ENCODE assay signal across 8 mouse cellular contexts in the genomic region with DNA sequence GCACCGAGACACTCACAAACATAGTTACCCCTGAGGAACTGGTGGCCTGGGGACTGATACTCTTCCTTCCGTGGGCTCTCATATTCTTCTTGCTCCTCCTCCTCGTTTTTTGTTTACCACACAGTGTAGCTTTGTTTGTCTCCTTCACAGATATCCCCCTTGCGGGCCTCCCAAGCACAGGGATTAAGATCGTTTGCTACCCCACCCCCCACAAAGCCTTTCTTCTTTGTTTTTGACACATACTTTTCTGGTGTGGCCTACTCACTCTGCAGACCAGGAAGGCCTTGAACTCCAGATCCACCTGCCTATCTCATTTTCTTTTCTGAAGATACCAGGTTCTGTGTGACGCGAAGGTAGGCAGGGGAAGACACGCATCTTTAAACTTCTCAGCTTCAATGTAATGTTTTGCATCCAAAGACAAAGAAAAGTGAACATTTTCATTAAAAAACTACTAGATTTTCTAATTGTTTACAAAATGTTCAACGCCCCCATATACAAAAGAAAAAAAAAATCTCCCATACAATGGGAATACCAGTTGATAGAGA. TPM values are rescaled to one million over a fixed set of nuclear protein-coding genes. Genes with fewer than 3 reads are reported as not detected.
A peak's percentile ranks its signal among the peaks of the same experiment; 100 is the strongest.
DNase-seq lines count a peak whose midpoint lies in the region; ATAC-seq lines count a peak whose summit lies in the region.

No protein-coding gene starts in this region.

- peak overlapping the region; percentile 91 for H3K4me2 ChIP-seq in kidney, embryonic 16.5 days (replicated peaks; ENCODE audit: low read depth, low read length)
- H3K4me2 ChIP-seq in hindbrain, embryonic 15.5 days, result peak overlapping the region; percentile 82
- H3K4me2 ChIP-seq in midbrain, embryonic 14.5 days (ENCODE audit: low read length), result peak overlapping the region; percentile 86

- no peaks in the 10 kb centered on the region for H3K9me3 ChIP-seq in kidney, embryonic 16.5 days (ENCODE audit: low read length)
- H3K9me3 ChIP-seq in hindbrain, embryonic 15.5 days, result no peaks in the 10 kb centered on the region
- H3K9me3 ChIP-seq in midbrain, embryonic 14.5 days (ENCODE audit: control insufficient read depth, low read length), result no peaks in the 10 kb centered on the region

- peak overlapping the region; percentile 98 for H3K9ac ChIP-seq in kidney, embryonic 16.5 days (replicated peaks; ENCODE audit: low read length)
- H3K9ac ChIP-seq in hindbrain, embryonic 15.5 days, result no peak overlapping the region
- peak overlapping the region; percentile 89; the same call in 1 of the 2 replicates for H3K9ac ChIP-seq in midbrain, embryonic 14.5 days (replicated peaks; ENCODE audit: low read length)

- no peak for DNase-seq in kidney, postnatal 10 days
- DNase-seq in R1 (ENCODE audit: low read depth, low spot score), result peak; percentile 90
- DNase-seq in midbrain, embryonic 14.5 days, result no peak
- no peak for DNase-seq in T-cell, adult 2 months (ENCODE audit: low spot score)
- no peak for DNase-seq in c-Kit-positive CD71-positive TER-119-positive erythroid progenitor cells, embryonic 14.5 days (ENCODE audit: low spot score)
- no peak for DNase-seq in kidney, adult 11 months

- ATAC-seq in kidney, embryonic 16.5 days (ENCODE audit: low FRiP score, low TSS enrichment), result no peak
- no peak for ATAC-seq in hindbrain, embryonic 15.5 days (ENCODE audit: low FRiP score, low read depth)
- ATAC-seq in midbrain, embryonic 14.5 days (ENCODE audit: low FRiP score, low TSS enrichment), result no peak

- WGBS in kidney, embryonic 16.5 days, result 63% methylated on average over 9 of the region's 9 CpGs
- 57% methylated on average over 9 of the region's 9 CpGs for WGBS in hindbrain, embryonic 15.5 days
- 44% methylated on average over 9 of the region's 9 CpGs for WGBS in midbrain, embryonic 14.5 days

- H3K4me1 ChIP-seq in kidney, embryonic 16.5 days (ENCODE audit: insufficient read depth, low read length), result peaks cover 5% of the 10 kb centered on the region; the same call in 1 of the 2 replicates
- 0 out of 2 replicates have a peak, but pooled peaks cover 7% of the 10 kb centered on the region for H3K4me1 ChIP-seq in hindbrain, embryonic 15.5 days (replicated peaks)
- H3K4me1 ChIP-seq in midbrain, embryonic 14.5 days (ENCODE audit: control insufficient read depth, insufficient read depth, low read length), result no peaks in the 10 kb centered on the region

- peak overlapping the region; percentile 79 for H3K4me3 ChIP-seq in kidney, embryonic 16.5 days (ENCODE audit: low read length)
- peak overlapping the region; percentile 64 for H3K4me3 ChIP-seq in hindbrain, embryonic 15.5 days
- H3K4me3 ChIP-seq in midbrain, embryonic 14.5 days (replicated peaks; ENCODE audit: low read depth, low read length), result peak overlapping the region; percentile 65

- no peak overlapping the region for H3K27ac ChIP-seq in kidney, embryonic 16.5 days (ENCODE audit: low read length)
- H3K27ac ChIP-seq in hindbrain, embryonic 15.5 days (replicated peaks), result peak overlapping the region; percentile 85; the same call in 1 of the 2 replicates
- H3K27ac ChIP-seq in midbrain, embryonic 14.5 days (replicated peaks; ENCODE audit: low read depth, low read length), result no peak overlapping the region

- H3K27me3 ChIP-seq in kidney, embryonic 16.5 days (ENCODE audit: insufficient read depth, low read length), result peaks cover 27% of the 10 kb centered on the region
- peaks cover 35% of the 10 kb centered on the region for H3K27me3 ChIP-seq in hindbrain, embryonic 15.5 days
- peaks cover 27% of the 10 kb centered on the region for H3K27me3 ChIP-seq in midbrain, embryonic 14.5 days (ENCODE audit: control insufficient read depth, insufficient read depth, low read length)

- H3K36me3 ChIP-seq in kidney, embryonic 16.5 days (ENCODE audit: insufficient read depth, low read length), result no peaks in the 10 kb centered on the region
- no peaks in the 10 kb centered on the region for H3K36me3 ChIP-seq in hindbrain, embryonic 15.5 days
- no peaks in the 10 kb centered on the region for H3K36me3 ChIP-seq in midbrain, embryonic 14.5 days (ENCODE audit: control insufficient read depth, insufficient read depth, low read length)

RNA-seq across cellular contexts. Expression of gene BC107364, which starts 38.5 kb away (rescaled TPM):
- 0.25 TPM in 1 of 2 replicates, not detected in the other for polyA plus RNA-seq in kidney, embryonic 16.5 days (2015; fragmentation: Nextera tagmentation; extraction: Ambion mirVana)
- not detected in 2 replicates for polyA plus RNA-seq in hindbrain, embryonic 15.5 days (2015; fragmentation: Nextera tagmentation; extraction: Ambion mirVana)
- polyA plus RNA-seq in midbrain, embryonic 14.5 days (2014; fragmentation: Nextera tagmentation; extraction: Ambion mirVana), result not detected in 2 replicates
